In the genomic region with DNA sequence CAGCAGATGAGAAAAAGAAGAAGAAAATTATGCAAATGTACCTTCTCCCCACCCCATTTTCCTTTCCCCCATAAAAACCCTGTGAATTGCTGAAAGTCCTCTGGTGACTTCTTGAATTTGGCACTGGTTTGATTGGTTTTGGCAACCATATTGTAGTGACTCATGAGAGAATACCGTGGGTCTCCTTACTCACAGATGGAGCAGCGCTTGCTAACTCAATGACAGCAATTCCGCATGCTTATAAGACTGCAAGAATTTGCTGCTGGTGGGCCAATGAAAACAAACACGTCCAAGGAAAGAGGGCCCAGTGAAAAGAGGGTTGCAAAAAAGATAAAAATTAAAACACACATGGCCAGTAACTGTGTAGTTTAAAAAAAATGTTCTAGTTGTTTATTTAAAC, we compare ENCODE assay signal across 10 mouse cellular contexts.
DNase-seq lines count a peak whose midpoint lies in the region; ATAC-seq and TF ChIP-seq lines count a peak whose summit lies in the region.
"Had no signal": no experiment of that assay in that cellular context is flagged by ENCODE, and none has a peak within 500 bp of the region (broad histone marks: within the 10 kb centered on the region; RNA-seq: fewer than 3 reads in every experiment).

No protein-coding gene starts in this region.

- no peak overlapping the region for H3K4me3 ChIP-seq in forebrain, embryonic 14.5 days (ENCODE audit: low read depth, low read length)
- H3K4me3 ChIP-seq in forebrain, embryonic 10.5 days = no peak overlapping the region
- no peak overlapping the region for H3K4me3 ChIP-seq in kidney, embryonic 15.5 days (replicated peaks)
- no peak overlapping the region for H3K4me3 ChIP-seq in hindbrain, embryonic 12.5 days
- H3K4me3 ChIP-seq in stomach, postnatal 0 days (ENCODE audit: low read depth, low read length) = no peak overlapping the region

- no peak overlapping the region for H3K9ac ChIP-seq in forebrain, embryonic 14.5 days (ENCODE audit: low read length)
- no peak overlapping the region for H3K9ac ChIP-seq in kidney, embryonic 15.5 days
- no peak overlapping the region for H3K9ac ChIP-seq in hindbrain, embryonic 12.5 days
- H3K9ac ChIP-seq in stomach, postnatal 0 days (ENCODE audit: low read length) = no peak overlapping the region

- no peaks in the 10 kb centered on the region; the same call in 1 of the 2 replicates for H3K9me3 ChIP-seq in forebrain, embryonic 14.5 days (replicated peaks; ENCODE audit: control insufficient read depth, low read length)
- peaks cover 8% of the 10 kb centered on the region; the same call in 1 of the 2 replicates for H3K9me3 ChIP-seq in forebrain, embryonic 10.5 days
- peaks cover 5% of the 10 kb centered on the region; the same call in 1 of the 2 replicates for H3K9me3 ChIP-seq in kidney, embryonic 15.5 days (replicated peaks)
- no peaks in the 10 kb centered on the region; the same call in 1 of the 2 replicates for H3K9me3 ChIP-seq in hindbrain, embryonic 12.5 days (replicated peaks)
- H3K9me3 ChIP-seq in stomach, postnatal 0 days (ENCODE audit: control insufficient read depth, low read length) = no peaks in the 10 kb centered on the region

- no peak for TF ChIP-seq CTCF in stomach, postnatal 0 days (IDR thresholded peaks at IDR 0.05; ENCODE audit: low read depth)

- no peak overlapping the region for H3K27ac ChIP-seq in forebrain, embryonic 14.5 days (ENCODE audit: low read depth, low read length)
- no peak overlapping the region for H3K27ac ChIP-seq in forebrain, embryonic 10.5 days
- peak overlapping the region; percentile 59 for H3K27ac ChIP-seq in kidney, embryonic 15.5 days
- H3K27ac ChIP-seq in hindbrain, embryonic 12.5 days = no peak overlapping the region
- no peak overlapping the region for H3K27ac ChIP-seq in stomach, postnatal 0 days (replicated peaks)

- TF ChIP-seq EP300 in stomach, postnatal 0 days (optimal IDR thresholded peaks at IDR 0.05) = no peak

- no peaks in the 10 kb centered on the region for H3K4me1 ChIP-seq in forebrain, embryonic 14.5 days (ENCODE audit: control insufficient read depth, insufficient read depth, low read length)
- no peaks in the 10 kb centered on the region for H3K4me1 ChIP-seq in forebrain, embryonic 10.5 days
- no peaks in the 10 kb centered on the region for H3K4me1 ChIP-seq in kidney, embryonic 15.5 days
- no peaks in the 10 kb centered on the region for H3K4me1 ChIP-seq in hindbrain, embryonic 12.5 days
- H3K4me1 ChIP-seq in stomach, postnatal 0 days (replicated peaks; ENCODE audit: control insufficient read depth, insufficient read depth) = no peaks in the 10 kb centered on the region

- ATAC-seq in forebrain, embryonic 14.5 days = no peak
- ATAC-seq in kidney, embryonic 15.5 days (replicated peaks; ENCODE audit: low FRiP score) = no peak; the same call in 1 of the 2 replicates
- ATAC-seq in hindbrain, embryonic 12.5 days (ENCODE audit: low FRiP score) = no peak
- ATAC-seq in stomach, postnatal 0 days (ENCODE audit: low FRiP score, low TSS enrichment) = no peak
- ATAC-seq: forebrain, embryonic 16.5 days had no signal

- peak; percentile 8 for DNase-seq in forebrain, embryonic 14.5 days (ENCODE audit: low spot score)
- DNase-seq in forebrain, embryonic 10.5 days (ENCODE audit: extremely low spot score, low spot score) = no peak
- DNase-seq in right cerebral cortex, adult 2 months (ENCODE audit: low spot score in 2 of 2) = peak; percentile 2
- no peak for DNase-seq in right cerebral cortex, adult 18-20 months
- DNase-seq in skeletal muscle tissue, adult 2 months (ENCODE audit: low read depth, low spot score) = peak; percentile 25
- DNase-seq in stomach, postnatal 0 days (ENCODE audit: low spot score) = no peak

- no peak overlapping the region for H3K4me2 ChIP-seq in forebrain, embryonic 14.5 days (ENCODE audit: low read length)
- no peak overlapping the region for H3K4me2 ChIP-seq in kidney, embryonic 15.5 days
- H3K4me2 ChIP-seq in hindbrain, embryonic 12.5 days (replicated peaks) = no peak overlapping the region
- H3K4me2 ChIP-seq in stomach, postnatal 0 days (replicated peaks; ENCODE audit: low read depth) = no peak overlapping the region

- H3K36me3 ChIP-seq in forebrain, embryonic 14.5 days (ENCODE audit: control insufficient read depth, insufficient read depth, low read length) = no peaks in the 10 kb centered on the region
- no peaks in the 10 kb centered on the region for H3K36me3 ChIP-seq in forebrain, embryonic 10.5 days (replicated peaks)
- no peaks in the 10 kb centered on the region for H3K36me3 ChIP-seq in kidney, embryonic 15.5 days
- H3K36me3 ChIP-seq in hindbrain, embryonic 12.5 days = no peaks in the 10 kb centered on the region
- H3K36me3 ChIP-seq in stomach, postnatal 0 days (ENCODE audit: control insufficient read depth, insufficient read depth, low read length) = no peaks in the 10 kb centered on the region

- H3K27me3 ChIP-seq in forebrain, embryonic 14.5 days (replicated peaks; ENCODE audit: control insufficient read depth, insufficient read depth, low read length) = no peaks in the 10 kb centered on the region
- H3K27me3 ChIP-seq in forebrain, embryonic 10.5 days (ENCODE audit: poor library complexity, severe bottlenecking) = no peaks in the 10 kb centered on the region
- no peaks in the 10 kb centered on the region for H3K27me3 ChIP-seq in kidney, embryonic 15.5 days
- H3K27me3 ChIP-seq in hindbrain, embryonic 12.5 days = no peaks in the 10 kb centered on the region
- no peaks in the 10 kb centered on the region for H3K27me3 ChIP-seq in stomach, postnatal 0 days (ENCODE audit: control insufficient read depth, insufficient read depth, low read length)
- H3K27me3 ChIP-seq: CH12.LX had no signal

- 83% methylated on average over 4 of the region's 4 CpGs for WGBS in forebrain, embryonic 14.5 days
- WGBS in forebrain, embryonic 10.5 days = 88% methylated on average over 4 of the region's 4 CpGs
- WGBS in kidney, embryonic 15.5 days = 59% methylated on average over 4 of the region's 4 CpGs
- 77% methylated on average over 4 of the region's 4 CpGs for WGBS in hindbrain, embryonic 12.5 days
- 46% methylated on average over 4 of the region's 4 CpGs for WGBS in stomach, postnatal 0 days

Comparison
In these comparisons a context has a peak if more than half of its experiments do, and no peak if none do; other contexts are left out.
1. DNase-seq: peak in forebrain, embryonic 14.5 days (single experiment), right cerebral cortex, adult 2 months (2 of 2) and skeletal muscle tissue, adult 2 months (single experiment); none in forebrain, embryonic 10.5 days (single experiment), right cerebral cortex, adult 18-20 months (single experiment) and stomach, postnatal 0 days (single experiment).